Mouse (Mus musculus): ENCODE data around the gene Ddx46.

DNA sequence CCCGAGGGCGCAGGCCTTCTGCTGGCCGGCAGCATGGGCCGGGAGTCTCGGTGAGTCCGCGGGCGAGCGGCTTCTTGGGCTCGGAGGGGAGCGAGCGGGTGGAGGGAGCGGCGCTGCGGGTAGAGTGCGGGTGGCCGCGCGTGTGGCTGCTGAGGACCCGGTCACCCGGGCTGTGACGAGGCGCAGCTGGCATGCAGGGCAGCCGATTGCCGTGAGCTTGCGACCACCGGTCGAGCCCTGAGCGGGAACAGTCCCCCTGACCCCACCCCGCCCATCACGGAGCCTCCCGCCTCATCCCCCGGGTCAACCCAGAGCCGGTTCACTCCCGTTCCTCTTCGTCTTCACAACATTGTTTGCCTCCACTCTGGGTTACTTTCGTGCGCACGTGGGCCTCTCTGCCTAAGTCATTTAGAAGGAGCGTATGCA is 332 bp downstream of the Ddx46 start:
- no peak for TF ChIP-seq POLR2A (IDR thresholded peaks at IDR 0.05; ENCODE audit: borderline replicate concordance, low read depth, low read length)
- TF ChIP-seq CTCF (IDR thresholded peaks at IDR 0.05; ENCODE audit: low read depth, low read length): no peak

Data from bone marrow macrophage, adult 2 months (primary cell).